Mouse (Mus musculus): ENCODE measurements at regions not wholly inside any gene's neighbourhood (a gene's known extent, or its start where the extent isn't known, plus 50 kb on each side); places are given as distances from the start of the nearest gene placed in this dataset.

GRCm38 (mm10) chr16:85347621-85348020 lies 174.1 kb upstream of the App start:
- peak; percentile 25 to 63 for DNase-seq (ENCODE audit: extremely low spot score in 1 of 2, low spot score in 1 of 2)

- no peak for DNase-seq (ENCODE audit: extremely low spot score in 1 of 2, low spot score in 1 of 2)
These were observed 163.0 kb upstream of the App start for GRCm38 (mm10) chr16:85336495-85337119.

GRCm38 (mm10) chr16:85333543-85333942 lies 160.0 kb upstream of the App start:
- DNase-seq (ENCODE audit: extremely low spot score in 1 of 2, low spot score in 1 of 2): no peak

- DNase-seq (ENCODE audit: extremely low spot score in 1 of 2, low spot score in 1 of 2): no peak
These were observed 138.5 kb upstream of the App start for GRCm38 (mm10) chr16:85312018-85312417.

- DNase-seq (ENCODE audit: extremely low spot score in 1 of 2, low spot score in 1 of 2): no peak
These were observed 135.9 kb upstream of the App start for GRCm38 (mm10) chr16:85309493-85309892.

GRCm38 (mm10) chr16:85308429-85308828 lies 134.9 kb upstream of the App start:
- DNase-seq (ENCODE audit: extremely low spot score in 1 of 2, low spot score in 1 of 2): no peak

- DNase-seq (ENCODE audit: extremely low spot score in 1 of 2, low spot score in 1 of 2): no peak
These were observed 134.4 kb upstream of the App start for GRCm38 (mm10) chr16:85307940-85308339.

- DNase-seq (ENCODE audit: extremely low spot score in 1 of 2, low spot score in 1 of 2): no peak
These were observed 126.7 kb upstream of the App start for GRCm38 (mm10) chr16:85300092-85300853.

GRCm38 (mm10) chr16:85298559-85298958 lies 125.0 kb upstream of the App start:
- DNase-seq (ENCODE audit: extremely low spot score in 1 of 2, low spot score in 1 of 2): no peak

GRCm38 (mm10) chr16:85290986-85291952 lies 117.7 kb upstream of the App start:
- DNase-seq (ENCODE audit: extremely low spot score in 1 of 2, low spot score in 1 of 2): no peak

- DNase-seq (ENCODE audit: extremely low spot score in 1 of 2, low spot score in 1 of 2): no peak
These were observed 104.3 kb upstream of the App start for GRCm38 (mm10) chr16:85277862-85278261.

GRCm38 (mm10) chr16:85269681-85270080 lies 96.1 kb upstream of the App start:
- DNase-seq (ENCODE audit: extremely low spot score in 1 of 2, low spot score in 1 of 2): no peak

- no peak for DNase-seq (ENCODE audit: extremely low spot score in 1 of 2, low spot score in 1 of 2)
These were observed 86.3 kb upstream of the App start for GRCm38 (mm10) chr16:85259838-85260237.

- no peak for DNase-seq (ENCODE audit: extremely low spot score in 1 of 2, low spot score in 1 of 2)
These were observed 73.7 kb upstream of the App start for GRCm38 (mm10) chr16:85247301-85247700.

GRCm38 (mm10) chr16:85233037-85233436 lies 59.5 kb upstream of the App start:
- no peak for DNase-seq (ENCODE audit: extremely low spot score in 1 of 2, low spot score in 1 of 2)

GRCm38 (mm10) chr16:85231908-85232467 lies 58.4 kb upstream of the App start:
- no peak for DNase-seq (ENCODE audit: extremely low spot score in 1 of 2, low spot score in 1 of 2)

- no peak for DNase-seq (ENCODE audit: extremely low spot score in 1 of 2, low spot score in 1 of 2)
These were observed 57.8 kb upstream of the App start for GRCm38 (mm10) chr16:85231330-85231729.

GRCm38 (mm10) chr16:85224325-85224724 lies 50.8 kb upstream of the App start:
- no peak for DNase-seq (ENCODE audit: extremely low spot score in 1 of 2, low spot score in 1 of 2)

All from frontal cortex, adult 2 months (tissue).